Mouse (Mus musculus): Measurements from ENCODE around the gene Nsmce4a.
"Not testable (repeated sequence)": the region's sequence is repeated elsewhere in the genome, so short reads cannot be mapped to it uniquely, and the experiment has no call there.

The Nsmce4a gene

GRCm38 (mm10) chr7:130533316-130534260 lies 39.3 kb downstream of the Nsmce4a start:
- peak; percentile 89 for DNase-seq

- DNase-seq: not testable (repeated sequence)
These were observed 41.8 kb downstream of the Nsmce4a start for GRCm38 (mm10) chr7:130531138-130531537.

GRCm38 (mm10) chr7:130527306-130527705 lies 45.6 kb downstream of the Nsmce4a start:
- DNase-seq: no peak

- DNase-seq: no peak
These were observed 49.5 kb downstream of the Nsmce4a start for GRCm38 (mm10) chr7:130523451-130523850.

GRCm38 (mm10) chr7:130520812-130521422 lies 52.0 kb downstream of the Nsmce4a start:
- peak; percentile 63 for DNase-seq

GRCm38 (mm10) chr7:130520049-130520425 lies 52.9 kb downstream of the Nsmce4a start, which contains the start of gene Ate1:
Ate1 (minus strand) TSS chr7:130520369.
- no peak for DNase-seq

GRCm38 (mm10) chr7:130519096-130520048 lies 53.5 kb downstream of the Nsmce4a start:
- peak; percentile 99 for DNase-seq

GRCm38 (mm10) chr7:130518213-130519095 lies 54.5 kb downstream of the Nsmce4a start:
- peak; percentile 40 for DNase-seq

GRCm38 (mm10) chr7:130510243-130510642 lies 62.7 kb downstream of the Nsmce4a start:
- no peak for DNase-seq

GRCm38 (mm10) chr7:130503006-130503405 lies 69.9 kb downstream of the Nsmce4a start:
- no peak for DNase-seq

GRCm38 (mm10) chr7:130501499-130501898 lies 71.4 kb downstream of the Nsmce4a start:
- no peak for DNase-seq

GRCm38 (mm10) chr7:130493346-130493745 lies 79.6 kb downstream of the Nsmce4a start:
- no peak for DNase-seq

- no peak for DNase-seq
These were observed 80.9 kb downstream of the Nsmce4a start for GRCm38 (mm10) chr7:130492026-130492425.
